Mouse (Mus musculus): ENCODE results near the gene Tufm.

GRCm38 (mm10) chr7:126440134-126440533 lies 47.0 kb upstream of the Tufm start:
- TF ChIP-seq CTCF (IDR thresholded peaks at IDR 0.05; ENCODE audit: borderline replicate concordance, insufficient read depth, low read depth, low read length) (no peak), POLR2A (IDR thresholded peaks at IDR 0.05; ENCODE audit: borderline replicate concordance, insufficient read depth, low read length) (no peak)

Data from cerebellum, adult 2 months (tissue).